Mouse (Mus musculus) urinary bladder, postnatal 14 days (tissue): ENCODE results near the gene Gm20388.

Experiments used
- DNase-seq: peaks from one replicate; pipeline ENCODE4 v3.0.0; 2021; ENCODE audit warnings: low spot score

Gene Gm20388

GRCm38 (mm10) chr8:122276308-122276707, 2365.7 kb downstream of the Gm20388 start:
- no peak for DNase-seq

- no peak for DNase-seq
Observed at GRCm38 (mm10) chr8:122277204-122277995, 2366.8 kb downstream of the Gm20388 start.

GRCm38 (mm10) chr8:122280156-122280555, 2369.5 kb downstream of the Gm20388 start:
- DNase-seq = no peak

GRCm38 (mm10) chr8:122280588-122281316, 2370.1 kb downstream of the Gm20388 start:
- DNase-seq = no peak

- DNase-seq = peak; percentile 100
Observed at GRCm38 (mm10) chr8:122281317-122282034, 2370.8 kb downstream of the Gm20388 start.

GRCm38 (mm10) chr8:122282035-122282358, 2371.4 kb downstream of the Gm20388 start, which contains the start of gene Zfpm1:
Zfpm1 (plus strand) TSS chr8:122282141.
- no peak for DNase-seq

- DNase-seq = peak; percentile 46
Observed at GRCm38 (mm10) chr8:122282501-122283355, 2372.1 kb downstream of the Gm20388 start.

GRCm38 (mm10) chr8:122283356-122284202, 2372.9 kb downstream of the Gm20388 start:
- DNase-seq = peak; percentile 60

GRCm38 (mm10) chr8:122284203-122284658, 2373.6 kb downstream of the Gm20388 start:
- DNase-seq = peak; percentile 34

GRCm38 (mm10) chr8:122284659-122285261, 2374.1 kb downstream of the Gm20388 start:
- DNase-seq = no peak

- DNase-seq = no peak
Observed at GRCm38 (mm10) chr8:122285727-122286126, 2375.1 kb downstream of the Gm20388 start.

- no peak for DNase-seq
Observed at GRCm38 (mm10) chr8:122286899-122287298, 2376.3 kb downstream of the Gm20388 start.

- DNase-seq = no peak
Observed at GRCm38 (mm10) chr8:122287742-122288141, 2377.1 kb downstream of the Gm20388 start.

- DNase-seq = no peak
Observed at GRCm38 (mm10) chr8:122288344-122288743, 2377.7 kb downstream of the Gm20388 start.

- no peak for DNase-seq
Observed at GRCm38 (mm10) chr8:122291075-122291474, 2380.4 kb downstream of the Gm20388 start.

GRCm38 (mm10) chr8:122291549-122291948, 2380.9 kb downstream of the Gm20388 start:
- no peak for DNase-seq

- no peak for DNase-seq
Observed at GRCm38 (mm10) chr8:122293484-122293883, 2382.8 kb downstream of the Gm20388 start.

GRCm38 (mm10) chr8:122294273-122294683, 2383.6 kb downstream of the Gm20388 start:
- DNase-seq = peak; percentile 81

- no peak for DNase-seq
Observed at GRCm38 (mm10) chr8:122295389-122295788, 2384.7 kb downstream of the Gm20388 start.
